Mouse (Mus musculus): ENCODE data around the gene BC049715.

Gene BC049715

DNA sequence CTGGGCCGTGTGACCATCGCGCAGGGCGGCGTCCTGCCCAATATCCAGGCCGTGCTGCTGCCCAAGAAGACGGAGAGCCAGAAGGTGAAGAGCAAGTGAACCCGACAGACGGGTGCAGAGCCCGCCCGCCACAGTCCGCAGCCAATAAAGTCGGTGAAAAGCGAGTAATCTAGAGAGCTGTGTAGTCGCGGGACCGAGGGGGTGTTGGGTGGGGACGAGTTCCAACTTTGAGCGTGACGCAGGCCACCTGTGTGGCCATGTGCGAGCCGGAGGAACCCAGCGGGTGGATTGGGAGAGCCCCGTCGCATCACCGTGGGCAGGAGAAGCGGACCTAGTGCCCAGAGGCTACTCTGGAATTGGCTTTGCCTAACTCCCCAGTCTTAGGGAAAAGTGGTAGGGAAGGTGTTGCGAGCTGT lies 18.8 kb upstream of the BC049715 start:
- DNase-seq (ENCODE audit: low spot score) = peak; percentile 55

DNA sequence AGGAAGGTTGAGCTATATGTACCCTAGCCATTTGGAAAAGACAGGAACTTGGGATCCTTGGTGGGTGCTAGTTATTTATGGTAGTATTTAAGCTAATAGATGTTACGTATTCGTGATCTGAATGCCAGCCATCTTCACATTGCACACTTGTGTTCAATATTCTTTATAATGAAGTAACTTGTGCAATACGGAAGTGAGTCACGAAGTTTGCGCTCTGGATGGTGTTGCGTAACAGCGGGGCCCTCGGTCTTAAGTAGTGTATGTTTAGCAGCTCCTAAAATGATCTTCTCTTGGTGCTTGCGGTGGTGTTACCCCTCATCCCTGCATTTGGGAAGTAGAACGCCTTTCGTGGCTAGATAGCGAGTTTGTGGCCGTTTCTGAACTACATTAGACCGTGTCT lies 18.3 kb upstream of the BC049715 start:
- peak; percentile 60 for DNase-seq (ENCODE audit: low spot score)

DNA sequence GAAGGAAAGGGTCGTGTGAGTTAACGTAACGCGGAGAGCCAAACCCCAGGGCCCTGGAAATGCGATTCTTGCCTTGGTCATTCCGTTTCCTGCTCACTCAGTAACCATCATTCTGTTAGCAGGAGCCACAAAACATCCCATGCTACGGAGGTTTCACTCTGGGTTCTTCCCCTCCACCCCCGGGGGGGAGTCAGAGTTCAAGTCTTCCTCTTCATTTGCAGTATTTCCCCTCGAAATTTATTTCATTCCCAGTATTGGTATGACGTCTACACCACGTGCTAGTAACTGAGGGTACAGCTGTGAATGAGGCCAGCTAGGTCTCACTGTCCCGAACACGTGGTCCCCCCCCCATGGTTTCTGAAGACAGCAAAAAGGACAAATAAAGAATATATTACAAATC lies 17.8 kb upstream of the BC049715 start:
- no peak for DNase-seq (ENCODE audit: low spot score)

DNA sequence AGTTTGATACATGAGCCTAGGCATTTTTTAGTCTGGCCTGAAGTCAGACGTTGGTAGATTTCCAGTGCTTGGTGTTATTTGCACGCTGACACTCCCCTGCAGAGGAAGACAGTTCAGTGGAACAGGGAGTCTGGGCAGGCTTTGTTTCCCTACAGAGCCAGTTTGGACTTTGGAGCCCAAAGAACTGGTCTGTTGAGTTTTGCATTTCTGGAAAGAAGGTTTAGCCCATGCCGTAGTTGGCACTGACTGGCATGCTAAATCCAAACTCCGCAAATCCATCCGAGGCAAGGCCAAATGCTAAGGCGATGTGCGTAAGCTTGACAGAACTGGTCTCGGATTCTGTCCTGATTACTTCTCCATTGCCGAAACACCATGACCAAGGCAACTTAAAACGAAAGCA lies 16.2 kb upstream of the BC049715 start:
- DNase-seq (ENCODE audit: low spot score) = no peak

DNA sequence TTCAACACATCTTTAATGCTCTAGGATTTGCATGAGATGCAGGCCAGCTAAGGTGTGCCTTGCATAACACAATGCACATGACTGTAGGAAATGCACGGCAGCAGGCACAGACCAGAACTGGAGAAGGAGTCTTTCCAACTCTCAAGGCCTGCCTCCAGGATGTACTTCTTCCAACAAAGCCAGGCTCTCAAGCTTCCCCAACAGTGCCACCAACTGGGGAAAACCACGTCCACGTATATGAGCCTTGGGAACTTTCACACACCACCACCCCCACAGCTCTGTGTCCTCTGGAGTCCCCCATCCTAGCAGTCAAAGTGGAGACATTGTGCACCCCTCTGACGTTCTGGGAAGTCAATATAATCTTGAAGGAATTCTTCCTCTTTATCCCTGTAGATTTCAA lies 14.3 kb upstream of the BC049715 start:
- no peak for DNase-seq (ENCODE audit: low spot score)

DNA sequence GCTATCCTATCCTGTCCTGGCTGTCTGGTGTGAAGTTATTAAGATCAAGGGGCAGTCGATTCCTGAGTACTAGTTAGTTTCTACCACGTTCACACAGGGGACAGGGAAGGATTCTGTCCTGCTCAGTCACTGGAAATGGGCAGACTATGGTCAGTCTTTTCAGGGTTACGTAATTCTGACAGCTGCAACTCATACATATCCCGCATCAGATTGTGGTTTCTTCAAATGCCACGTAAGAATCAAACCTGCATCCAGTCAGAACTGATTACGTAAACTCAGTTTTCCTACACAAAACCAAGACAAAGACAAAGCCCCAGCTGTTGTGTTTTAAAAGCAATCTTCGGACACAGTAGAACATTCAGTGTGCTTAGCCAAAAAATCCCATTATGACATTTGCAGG lies 12.0 kb upstream of the BC049715 start:
- DNase-seq (ENCODE audit: low spot score) = no peak

DNA sequence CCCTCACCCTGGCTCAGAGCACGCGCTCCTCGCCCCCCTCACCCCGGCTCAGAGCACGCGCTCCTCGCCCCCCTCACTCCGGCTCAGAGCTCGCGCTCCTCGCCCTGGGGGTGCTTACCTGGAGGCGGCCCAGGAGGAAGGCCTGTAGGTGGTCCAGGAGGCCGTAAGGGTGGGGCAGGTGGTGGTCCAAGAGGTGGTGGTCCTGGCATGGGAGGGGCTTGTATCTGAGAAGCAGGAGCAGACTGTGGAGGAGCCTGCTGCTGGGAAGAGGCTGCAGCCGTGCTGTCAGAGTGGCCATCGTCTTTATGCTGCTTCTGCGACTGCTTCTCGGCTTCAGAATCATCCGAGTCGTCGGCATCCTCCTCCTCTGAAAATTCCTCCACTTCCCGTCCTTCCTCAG lies 10.6 kb upstream of the BC049715 start:
- no peak for DNase-seq (ENCODE audit: low spot score)

DNA sequence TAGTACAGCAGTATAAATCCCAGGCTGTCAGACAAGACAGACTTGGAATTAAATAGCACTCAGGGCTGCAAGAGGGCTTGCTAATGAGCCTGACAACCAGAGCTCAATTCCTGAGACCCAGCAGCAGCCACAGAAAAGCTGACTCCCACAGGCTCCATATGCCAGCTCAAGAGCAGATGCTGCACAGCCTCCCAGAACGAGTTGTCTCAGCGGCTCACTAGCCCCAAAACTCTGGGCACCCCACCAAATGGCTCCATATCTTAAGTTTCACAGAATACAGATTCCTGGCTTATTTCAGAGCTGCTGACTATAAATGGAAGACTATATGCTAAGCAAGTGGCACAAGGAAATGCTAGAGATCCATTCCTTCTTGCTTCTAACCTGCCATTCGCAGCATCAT lies 9.9 kb upstream of the BC049715 start:
- no peak for DNase-seq (ENCODE audit: low spot score)

DNA sequence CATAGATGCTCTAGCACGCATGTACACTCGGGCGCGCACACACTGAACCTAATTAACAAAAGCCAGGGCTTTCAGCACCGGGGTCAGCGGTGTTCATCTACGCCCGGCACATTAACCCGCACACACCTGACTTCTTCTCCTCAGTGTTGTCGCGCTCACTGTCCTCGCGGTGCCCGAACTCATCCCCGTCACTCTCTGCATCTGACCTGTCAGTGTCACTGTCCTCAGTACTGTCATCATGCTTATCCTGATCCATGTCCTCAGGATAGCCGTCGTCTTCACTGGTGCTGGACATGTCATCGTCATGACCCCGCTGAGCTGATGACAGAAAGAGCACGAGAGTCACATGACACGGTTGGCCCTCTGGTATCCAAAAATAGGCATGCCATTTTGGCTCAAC lies 7.0 kb upstream of the BC049715 start:
- DNase-seq (ENCODE audit: low spot score) = no peak

DNA sequence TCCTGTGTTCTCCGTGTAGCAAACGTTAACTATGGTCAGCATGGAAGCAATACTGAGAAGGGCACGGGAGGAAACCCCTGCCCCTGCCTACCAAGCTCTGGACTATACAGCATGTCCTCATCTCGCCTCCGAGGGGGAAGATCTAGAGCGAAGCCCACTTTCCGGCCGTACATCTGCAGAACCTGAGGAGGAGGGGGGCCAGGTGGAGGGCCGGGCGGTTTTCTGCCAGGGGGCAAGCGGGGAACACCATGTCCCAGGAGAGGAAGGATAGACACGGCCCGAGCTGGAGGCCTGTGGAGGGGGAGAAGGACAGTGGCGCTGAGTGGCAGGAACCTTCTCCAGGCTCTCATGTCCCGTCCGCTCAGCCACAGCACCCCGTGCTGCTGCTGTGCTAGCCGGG lies 6.3 kb upstream of the BC049715 start:
- DNase-seq (ENCODE audit: low spot score) = no peak

DNA sequence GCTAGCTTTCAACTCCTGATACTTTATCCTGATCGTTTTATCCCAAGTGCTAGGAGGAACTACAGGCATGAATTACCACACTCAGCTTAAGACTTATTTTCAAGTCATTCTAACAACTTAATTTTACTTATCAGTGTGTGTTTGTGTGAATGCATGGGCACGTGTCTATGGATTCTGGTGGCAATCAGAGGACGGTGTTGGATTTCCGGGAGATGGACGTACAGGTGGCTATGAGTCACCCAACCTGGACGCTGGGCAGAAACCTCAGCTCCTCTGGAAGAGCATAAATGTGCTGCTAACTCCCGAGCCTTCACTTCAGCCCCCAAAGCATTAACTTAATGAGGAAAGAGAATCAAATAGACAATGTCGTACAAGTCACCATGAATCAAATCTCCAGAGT lies 2.4 kb upstream of the BC049715 start:
- DNase-seq (ENCODE audit: low spot score) = no peak

DNA sequence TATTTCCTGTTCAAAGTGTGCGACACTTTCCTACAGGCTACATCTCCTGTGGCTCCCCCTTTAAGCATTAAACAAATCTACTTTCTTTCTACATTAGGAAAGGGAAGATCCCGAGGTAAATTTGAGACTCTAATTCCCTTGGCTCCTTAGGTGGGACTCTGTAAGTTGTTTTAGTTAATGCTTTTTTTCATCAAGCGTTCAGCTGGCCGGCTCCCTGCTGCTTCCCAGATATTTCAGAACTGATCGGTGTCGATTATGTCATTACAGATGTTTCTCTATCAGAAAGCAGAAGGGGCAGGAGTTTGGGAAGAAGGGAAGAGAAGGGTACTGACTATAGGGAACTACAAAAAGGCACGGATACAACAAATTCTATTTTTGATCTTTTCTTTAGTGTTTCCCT lies 310 bp upstream of the BC049715 start:
- DNase-seq (ENCODE audit: low spot score) = no peak

DNA sequence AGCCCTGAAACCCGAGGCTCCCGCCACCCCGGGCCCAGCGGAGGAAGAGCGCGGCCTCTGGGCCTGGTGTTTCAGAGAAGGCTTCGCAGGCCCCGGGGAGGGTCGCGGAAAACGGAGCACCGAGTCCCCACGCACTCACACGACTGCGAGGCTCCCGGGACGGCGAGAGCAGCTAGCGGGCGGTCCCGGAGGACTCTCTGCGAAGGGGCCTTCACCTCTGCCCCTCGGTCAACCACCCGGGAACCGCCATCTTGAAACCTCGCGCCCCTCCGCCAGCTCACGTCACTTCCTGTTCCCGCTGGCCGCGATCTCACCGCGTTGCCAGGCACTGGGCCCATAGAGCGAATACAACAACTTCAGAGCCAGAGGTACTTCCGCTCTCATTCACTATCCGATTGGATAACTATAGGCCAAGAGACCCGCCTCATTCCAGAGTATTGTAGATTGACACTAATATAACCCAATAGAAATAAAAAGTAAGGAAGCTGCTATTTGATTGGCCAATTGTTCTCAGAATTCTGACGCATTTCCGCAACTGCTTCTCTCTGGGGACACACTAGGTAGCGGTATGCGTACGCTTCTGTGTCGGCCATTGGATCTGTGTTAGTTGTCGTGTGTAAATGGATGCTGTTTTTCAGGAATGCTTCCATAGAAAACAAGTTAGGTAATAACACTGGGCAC lies 595 bp downstream of the BC049715 start, which contains the start of gene Wbp11:
TSS of gene Wbp11 (minus strand) at position 353 of the 681 bp plus-strand sequence.
- DNase-seq (ENCODE audit: low spot score) = peak; percentile 95

DNA sequence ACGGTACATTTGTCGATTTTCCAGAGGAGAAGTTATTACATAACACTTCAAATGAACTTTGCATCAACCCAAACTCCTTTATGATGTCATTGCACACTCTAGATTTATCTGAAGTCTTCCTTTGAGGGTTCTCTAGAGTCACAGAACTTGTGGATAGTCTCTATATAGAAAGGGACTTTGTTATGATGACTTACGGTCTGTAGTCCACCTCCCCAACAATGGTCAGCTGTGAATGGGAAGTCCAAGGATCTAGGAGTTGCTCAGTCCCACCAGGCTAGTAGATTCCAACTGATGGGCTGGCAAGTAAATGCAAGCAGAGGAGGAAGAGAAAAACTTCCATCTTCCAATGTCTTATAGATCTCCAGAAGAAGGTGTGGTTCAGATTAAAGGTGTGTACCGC lies 1.3 kb downstream of the BC049715 start:
- DNase-seq (ENCODE audit: low spot score) = no peak

DNA sequence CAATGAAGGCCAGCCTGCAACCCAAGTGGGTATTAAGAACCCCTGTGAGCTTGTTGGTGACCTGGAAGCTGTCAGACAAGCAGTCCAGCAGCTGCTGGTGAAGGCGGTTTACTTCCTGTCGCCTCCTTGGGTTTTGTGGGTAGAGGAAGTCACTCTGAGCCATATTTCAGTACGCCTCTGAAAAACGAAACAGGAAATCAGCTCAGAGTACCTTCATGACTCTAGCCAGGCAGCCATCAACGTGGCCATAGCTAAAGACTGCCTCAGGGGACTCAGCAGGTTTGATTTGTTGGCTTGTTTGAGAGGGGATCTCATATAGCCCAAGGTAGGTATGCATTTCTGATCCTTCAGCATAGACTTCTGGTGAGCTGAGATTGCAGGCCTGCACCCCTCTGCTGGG lies 4.3 kb downstream of the BC049715 start:
- DNase-seq (ENCODE audit: low spot score) = no peak

DNA sequence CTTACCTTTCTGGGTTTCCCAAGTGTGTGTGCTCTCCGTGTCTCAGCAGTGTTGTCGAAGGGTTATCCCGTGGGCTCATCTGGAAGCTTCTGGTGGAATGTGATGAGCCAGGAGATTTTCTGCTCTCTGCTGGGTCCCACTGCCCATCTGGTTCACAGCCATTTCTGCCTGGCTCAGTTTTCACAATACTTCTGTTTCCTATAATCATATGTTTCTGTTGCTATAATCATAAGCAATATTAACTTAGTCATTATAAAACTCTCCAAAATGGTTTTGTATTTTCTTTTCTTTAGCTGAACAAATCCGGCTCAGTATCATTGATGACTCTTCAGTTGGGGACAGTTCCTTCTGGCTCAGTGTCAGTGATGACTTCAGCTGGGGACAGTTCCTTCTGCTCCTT lies 7.9 kb downstream of the BC049715 start, which contains the start of gene Smco3:
TSS of gene Smco3 (minus strand) at position 101 of the 400 bp plus-strand sequence.
- DNase-seq (ENCODE audit: low spot score) = no peak

DNA sequence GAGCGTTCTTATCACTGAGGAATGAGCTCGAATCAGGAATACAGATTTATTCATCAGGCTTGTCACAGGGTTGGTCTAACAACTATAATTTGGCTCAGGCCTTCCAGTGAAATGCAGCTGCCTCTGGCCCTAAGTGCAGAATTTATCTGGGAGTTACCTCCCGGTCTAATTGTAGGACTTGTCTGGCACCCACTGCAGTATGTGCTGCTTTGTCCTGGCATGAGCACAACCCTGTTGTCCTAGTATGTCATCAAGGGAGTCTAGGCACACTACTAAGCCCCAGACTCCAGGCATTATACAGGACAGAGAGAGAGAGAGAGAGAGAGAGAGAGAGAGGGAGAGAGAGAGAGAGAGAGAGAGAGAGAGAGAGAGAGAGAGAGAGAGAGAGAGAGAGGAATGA lies 9.9 kb downstream of the BC049715 start:
- no peak for DNase-seq (ENCODE audit: low spot score)

DNA sequence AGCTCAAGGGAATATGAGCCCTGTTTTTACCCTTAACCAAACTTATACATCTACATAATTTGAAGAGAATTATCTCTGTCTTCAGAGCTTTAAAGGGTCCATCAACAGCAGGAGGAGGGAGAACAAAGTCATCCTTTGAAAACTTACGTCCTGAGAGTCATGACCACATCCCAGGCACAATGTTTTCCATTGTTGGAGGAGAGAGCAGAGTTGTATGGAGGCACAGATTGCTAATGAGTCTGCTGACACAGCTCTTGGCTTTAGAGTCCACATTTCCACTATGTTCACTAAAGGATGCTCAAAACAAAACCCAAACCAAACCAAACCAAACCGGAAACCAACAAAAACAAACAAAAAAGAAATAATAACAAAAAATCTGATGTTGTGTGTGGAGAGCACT lies 17.5 kb downstream of the BC049715 start:
- no peak for DNase-seq (ENCODE audit: low spot score)

DNA sequence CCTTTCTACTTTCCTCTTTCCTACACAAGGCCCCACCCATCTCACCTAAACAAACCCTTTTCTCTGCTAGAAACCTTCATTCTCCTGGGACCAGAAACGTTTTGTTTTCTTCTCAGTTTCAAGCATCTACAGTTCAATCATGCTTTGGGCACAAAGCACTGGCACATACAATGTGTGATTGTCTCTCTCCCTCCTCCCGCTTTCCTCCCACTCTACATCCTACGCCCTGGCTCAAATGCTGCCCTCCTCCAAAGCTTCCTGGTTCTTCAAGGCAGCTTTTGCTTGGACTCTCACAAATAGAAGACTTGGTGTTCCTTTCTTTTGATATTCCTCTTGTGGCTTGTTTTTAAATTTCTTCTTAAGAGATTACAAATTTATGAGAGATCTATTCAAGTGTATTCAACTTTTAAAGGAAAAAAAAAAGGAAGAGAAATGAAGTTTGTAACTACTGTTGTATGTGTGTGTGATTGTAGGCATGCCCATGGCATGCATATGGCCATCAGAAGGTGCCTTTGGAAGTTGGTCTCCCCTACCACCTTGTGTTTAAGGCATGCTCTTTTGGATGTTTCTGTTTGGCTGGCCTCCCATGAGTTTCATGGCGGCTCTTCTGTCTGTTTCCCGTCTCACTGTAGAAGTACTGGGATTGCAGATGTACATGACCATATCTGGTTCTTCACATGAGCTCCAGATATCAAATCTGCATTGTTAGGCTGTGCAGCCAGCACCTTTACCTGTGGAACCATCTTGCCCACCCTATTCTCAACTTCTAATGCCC lies 18.5 kb downstream of the BC049715 start:
- no peak for DNase-seq (ENCODE audit: low spot score)

DNA sequence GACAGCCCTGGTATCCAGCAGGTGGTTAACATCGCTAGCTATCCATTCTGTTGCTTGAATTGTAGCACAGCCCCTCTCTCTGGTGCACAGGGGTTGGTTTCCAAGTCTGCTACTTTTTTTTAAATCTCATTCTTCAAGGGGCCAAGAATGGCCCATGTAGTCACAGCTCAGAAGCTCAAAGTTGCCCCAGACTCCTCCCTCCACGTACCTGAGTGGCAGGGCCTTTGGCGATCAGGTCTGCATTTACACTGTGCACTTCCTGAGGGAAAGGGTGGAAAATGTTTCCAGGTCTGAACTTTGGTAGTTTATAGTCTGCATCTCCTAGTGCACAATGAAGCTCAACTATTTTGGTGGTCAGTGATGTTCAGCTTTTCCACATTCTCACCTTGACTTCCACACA lies 19.8 kb downstream of the BC049715 start:
- DNase-seq (ENCODE audit: low spot score) = no peak

DNA sequence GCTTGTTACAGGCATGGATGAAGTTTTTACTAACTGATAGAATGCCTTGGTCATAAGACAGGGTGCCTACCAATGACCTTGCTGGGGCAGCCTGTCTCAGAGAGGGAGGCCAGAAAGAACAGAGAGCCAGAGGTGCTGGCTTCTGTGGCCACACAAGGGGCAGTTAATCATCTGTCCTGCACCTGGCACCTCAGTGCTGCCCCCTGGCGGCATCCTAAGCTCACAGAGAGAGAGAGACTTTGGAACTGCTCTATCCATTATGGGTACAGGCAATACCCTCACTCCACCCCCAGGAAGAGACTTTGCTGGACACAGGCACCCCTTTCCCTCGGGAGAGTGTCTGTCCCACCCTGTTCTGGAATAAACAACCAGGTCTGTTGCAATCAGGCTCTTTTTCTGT lies 20.4 kb downstream of the BC049715 start:
- DNase-seq (ENCODE audit: low spot score) = no peak

DNA sequence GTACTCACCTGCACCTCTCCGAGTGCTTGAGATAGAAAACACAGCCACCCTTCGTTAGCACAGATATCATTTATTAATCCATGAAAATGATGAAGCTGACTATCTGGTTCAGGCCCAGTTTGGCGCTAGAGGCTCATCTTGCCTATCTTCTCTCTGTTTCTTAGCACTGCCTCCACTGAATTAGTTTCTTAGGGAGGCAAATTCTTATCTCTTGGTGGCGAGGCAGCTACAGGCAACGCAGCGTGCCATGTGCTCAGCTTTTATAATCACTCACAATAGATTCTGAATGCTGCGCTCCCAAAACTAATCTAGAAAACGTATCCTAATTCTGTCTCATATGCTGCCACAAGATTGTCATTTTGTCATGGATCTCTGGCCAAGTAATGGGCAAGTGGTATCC lies 21.0 kb downstream of the BC049715 start:
- no peak for DNase-seq (ENCODE audit: low spot score)

DNA sequence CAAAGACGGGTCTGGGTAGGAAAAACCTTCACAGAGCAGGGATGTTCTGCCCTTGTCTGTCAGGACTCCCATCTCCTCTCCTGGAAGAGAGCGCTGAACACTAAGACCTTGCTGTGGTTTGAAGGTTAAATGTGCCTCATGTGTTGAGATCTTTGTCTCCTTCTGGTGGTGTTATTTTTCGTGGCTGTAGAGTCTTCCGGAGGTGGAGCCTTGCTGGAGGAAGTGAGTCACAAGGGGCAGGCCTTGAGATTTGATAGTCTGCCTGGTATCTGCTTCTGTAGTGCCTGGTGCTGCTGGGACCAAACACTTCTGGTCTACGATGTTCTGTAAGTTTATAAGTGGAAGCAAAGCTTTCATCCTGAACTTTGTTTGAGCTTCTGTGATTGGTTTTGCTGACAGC lies 21.5 kb downstream of the BC049715 start:
- DNase-seq (ENCODE audit: low spot score) = no peak

DNA sequence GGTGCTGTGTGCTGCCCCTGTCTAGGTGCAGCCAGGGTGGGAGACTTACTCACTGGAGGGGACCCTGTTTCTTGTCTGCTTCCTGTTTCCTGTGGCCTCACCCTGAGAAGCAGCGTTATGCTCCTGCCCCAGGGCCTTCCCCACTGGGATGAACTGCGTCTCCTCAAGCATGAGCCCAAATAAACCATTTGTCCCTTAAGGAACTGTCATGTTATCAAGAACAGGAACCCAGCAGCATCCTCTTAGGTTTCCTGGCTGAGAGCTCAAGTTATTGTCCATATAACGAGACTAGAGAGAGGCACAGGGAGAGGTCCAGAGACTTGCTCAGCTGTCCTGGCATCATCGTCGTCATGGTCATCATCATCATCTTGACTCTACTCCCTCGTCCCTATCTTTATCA lies 22.8 kb downstream of the BC049715 start:
- DNase-seq (ENCODE audit: low spot score) = no peak

All from c-Kit-positive CD71-positive TER-119-positive erythroid progenitor cells, embryonic 14.5 days (primary cell).